Mouse (Mus musculus): ENCODE measurements around the gene Pitpna. TPM values are rescaled to one million over a fixed set of nuclear protein-coding genes. Genes with fewer than 3 reads are reported as not detected.

Gene Pitpna
- total and polyA plus RNA-seq, 2 experiments from 2014 or later = 58.4 to 74.0 TPM

GRCm38 (mm10) chr11:75650958-75651425 is 63.1 kb downstream of the Pitpna start:
- Histone ChIP-seq H3K4me3 (ENCODE audit: low read depth, low read length) (peak overlapping the region; percentile 77), H3K4me1 (ENCODE audit: control insufficient read depth, insufficient read depth) (peaks cover 47% of the 10 kb centered on the region), H3K9me3 (replicated peaks; ENCODE audit: control insufficient read depth, low read length) (no peaks in the 10 kb centered on the region), H3K27ac (ENCODE audit: low read depth) (peak overlapping the region; percentile 95), H3K9ac (replicated peaks; ENCODE audit: low read depth, low read length) (peak overlapping the region; percentile 83), H3K27me3 (ENCODE audit: control insufficient read depth, insufficient read depth, low read length) (no peaks in the 10 kb centered on the region), H3K36me3 (replicated peaks; ENCODE audit: control insufficient read depth, insufficient read depth, low read length) (no peaks in the 10 kb centered on the region), H3K4me2 (ENCODE audit: low read depth, low read length) (peak overlapping the region; percentile 81)
- DNase-seq (ENCODE audit: low spot score) (no peak), ATAC-seq (ENCODE audit: insufficient read depth, low read depth) (no peak)
- TF ChIP-seq CTCF (IDR thresholded peaks at IDR 0.05; ENCODE audit: low read depth) = no peak
- no peak for TF ChIP-seq EP300 (IDR thresholded peaks at IDR 0.05; ENCODE audit: low read depth)
- 37% methylated on average over 13 of the region's 13 CpGs for WGBS

DNA sequence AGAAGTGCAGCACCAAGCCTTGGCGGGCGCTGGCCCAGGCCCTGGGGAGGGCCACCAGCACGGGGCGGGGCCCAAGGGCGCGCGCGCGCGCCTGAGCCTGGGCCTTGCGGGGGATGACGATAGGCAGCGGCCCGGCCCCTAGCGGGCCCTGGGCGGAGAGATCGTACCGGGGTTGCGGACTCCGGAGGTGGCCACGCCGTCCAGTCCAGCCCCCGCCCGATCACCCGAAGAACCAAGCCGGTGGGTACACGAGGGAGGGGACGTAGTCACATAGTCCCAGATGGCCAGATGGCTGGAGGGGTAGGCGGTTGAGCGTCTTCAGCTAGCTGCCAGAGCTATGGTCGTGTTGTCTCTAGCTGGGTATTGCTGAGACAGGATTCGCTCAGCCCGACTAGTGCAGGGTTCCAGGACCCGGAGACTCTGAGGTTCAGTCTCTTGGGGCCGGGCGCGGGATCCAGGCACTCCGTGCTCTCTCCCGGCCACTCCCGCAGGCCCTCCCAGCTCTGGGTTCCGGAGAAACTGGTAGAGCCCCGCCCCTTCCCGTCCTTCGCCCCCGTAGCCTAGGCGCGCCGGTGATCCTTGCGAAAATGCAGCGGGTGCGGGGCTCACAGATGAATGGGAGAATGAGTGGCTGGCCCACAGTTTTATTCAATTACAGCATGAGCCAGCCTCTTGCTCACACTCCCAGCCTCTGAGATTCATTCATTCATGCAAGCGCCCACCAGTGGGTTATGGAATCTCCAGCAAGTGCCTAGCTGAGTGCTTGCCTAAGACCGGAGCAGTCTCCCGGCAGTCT is 63.7 kb downstream of the Pitpna start:
- Histone ChIP-seq H3K27ac (ENCODE audit: low read depth) (peak overlapping the region; percentile 95), H3K4me2 (ENCODE audit: low read depth, low read length) (peak overlapping the region; percentile 81), H3K9me3 (replicated peaks; ENCODE audit: control insufficient read depth, low read length) (no peaks in the 10 kb centered on the region), H3K9ac (replicated peaks; ENCODE audit: low read depth, low read length) (peak overlapping the region; percentile 83), H3K27me3 (ENCODE audit: control insufficient read depth, insufficient read depth, low read length) (no peaks in the 10 kb centered on the region), H3K4me1 (ENCODE audit: control insufficient read depth, insufficient read depth) (peaks cover 47% of the 10 kb centered on the region), H3K4me3 (ENCODE audit: low read depth, low read length) (peak overlapping the region; percentile 77), H3K36me3 (replicated peaks; ENCODE audit: control insufficient read depth, insufficient read depth, low read length) (no peaks in the 10 kb centered on the region)
- WGBS = 0% methylated on average over 54 of the region's 54 CpGs
- peak; percentile 39 for ATAC-seq (ENCODE audit: insufficient read depth, low read depth)
- DNase-seq (ENCODE audit: low spot score) = peak; percentile 79
- TF ChIP-seq CTCF (IDR thresholded peaks at IDR 0.05; ENCODE audit: low read depth) (no peak), EP300 (IDR thresholded peaks at IDR 0.05; ENCODE audit: low read depth) (no peak)

- ATAC-seq (ENCODE audit: insufficient read depth, low read depth) = no peak
- peaks cover 51% of the 10 kb centered on the region for H3K4me1 ChIP-seq (ENCODE audit: control insufficient read depth, insufficient read depth)
- TF ChIP-seq CTCF (IDR thresholded peaks at IDR 0.05; ENCODE audit: low read depth) = no peak
- TF ChIP-seq EP300 (IDR thresholded peaks at IDR 0.05; ENCODE audit: low read depth) = no peak
- 28% methylated on average over 20 of the region's 20 CpGs for WGBS
- H3K27me3 ChIP-seq (ENCODE audit: control insufficient read depth, insufficient read depth, low read length) = no peaks in the 10 kb centered on the region
- peak overlapping the region; percentile 83 for H3K9ac ChIP-seq (replicated peaks; ENCODE audit: low read depth, low read length)
- H3K4me3 ChIP-seq (ENCODE audit: low read depth, low read length) = peak overlapping the region; percentile 77
- H3K4me2 ChIP-seq (ENCODE audit: low read depth, low read length) = peak overlapping the region; percentile 81
- peak overlapping the region; percentile 95 for H3K27ac ChIP-seq (ENCODE audit: low read depth)
- DNase-seq (ENCODE audit: low spot score) = no peak
- no peaks in the 10 kb centered on the region for H3K9me3 ChIP-seq (replicated peaks; ENCODE audit: control insufficient read depth, low read length)
- H3K36me3 ChIP-seq (replicated peaks; ENCODE audit: control insufficient read depth, insufficient read depth, low read length) = peaks cover 3% of the 10 kb centered on the region; the same call in 1 of the 2 replicates
Observed at GRCm38 (mm10) chr11:75652222-75652941, 64.5 kb downstream of the Pitpna start.

DNA sequence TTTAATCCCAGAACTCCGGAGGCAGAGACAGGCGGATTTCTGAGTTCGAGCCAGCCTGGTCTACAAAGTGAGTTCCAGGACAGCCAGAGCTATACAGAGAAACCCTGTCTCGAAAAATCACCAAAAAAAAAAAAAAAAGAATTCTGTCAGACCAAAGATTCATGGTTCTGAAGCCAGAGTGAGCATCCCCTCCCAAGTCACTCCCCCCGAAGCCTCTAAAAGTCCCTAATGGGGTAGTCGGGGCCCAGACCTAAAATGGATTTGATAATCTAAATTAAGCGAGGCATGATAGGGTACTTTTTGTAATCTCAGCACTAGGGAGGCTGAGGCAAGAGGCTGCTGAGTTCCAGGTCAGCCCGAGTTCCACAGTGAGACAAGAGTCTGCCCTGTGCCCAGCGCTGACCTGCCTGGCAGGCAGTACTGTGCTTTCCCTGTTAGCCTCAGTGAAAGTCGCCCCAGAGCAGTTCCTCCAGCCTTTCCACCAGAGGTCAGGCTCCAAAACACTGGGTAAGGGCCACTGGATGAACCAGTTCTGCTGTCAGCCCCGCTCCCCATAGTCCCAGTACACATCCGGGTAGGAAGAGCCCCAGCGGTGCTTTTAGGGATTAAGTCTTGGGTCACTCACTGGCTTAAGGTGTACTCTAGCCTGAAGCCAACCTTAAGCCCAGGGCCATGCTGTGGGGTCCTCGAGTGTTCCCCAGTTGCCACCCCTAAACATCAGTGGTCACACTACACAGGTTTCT is 65.2 kb downstream of the Pitpna start:
- Histone ChIP-seq H3K27me3 (ENCODE audit: control insufficient read depth, insufficient read depth, low read length) (no peaks in the 10 kb centered on the region), H3K9ac (replicated peaks; ENCODE audit: low read depth, low read length) (peak overlapping the region; percentile 36), H3K4me2 (ENCODE audit: low read depth, low read length) (peak overlapping the region; percentile 81), H3K36me3 (replicated peaks; ENCODE audit: control insufficient read depth, insufficient read depth, low read length) (peaks cover 10% of the 10 kb centered on the region), H3K4me3 (ENCODE audit: low read depth, low read length) (peak overlapping the region; percentile 53), H3K9me3 (replicated peaks; ENCODE audit: control insufficient read depth, low read length) (no peaks in the 10 kb centered on the region), H3K27ac (ENCODE audit: low read depth) (peak overlapping the region; percentile 98), H3K4me1 (ENCODE audit: control insufficient read depth, insufficient read depth) (peaks cover 46% of the 10 kb centered on the region)
- DNase-seq (ENCODE audit: low spot score) = peak; percentile 18
- no peak for TF ChIP-seq EP300 (IDR thresholded peaks at IDR 0.05; ENCODE audit: low read depth)
- TF ChIP-seq CTCF (IDR thresholded peaks at IDR 0.05; ENCODE audit: low read depth) = peak; percentile 11; the same call in 1 of the 2 replicates
- 36% methylated on average over 14 of the region's 14 CpGs for WGBS
- no peak for ATAC-seq (ENCODE audit: insufficient read depth, low read depth)

Data from heart, postnatal 0 days (tissue).